Mouse (Mus musculus): ENCODE results near the gene Fam163a.
"Not testable (repeated sequence)": the region's sequence is repeated elsewhere in the genome, so short reads cannot be mapped to it uniquely, and the experiment has no call there.

Gene Fam163a

DNA sequence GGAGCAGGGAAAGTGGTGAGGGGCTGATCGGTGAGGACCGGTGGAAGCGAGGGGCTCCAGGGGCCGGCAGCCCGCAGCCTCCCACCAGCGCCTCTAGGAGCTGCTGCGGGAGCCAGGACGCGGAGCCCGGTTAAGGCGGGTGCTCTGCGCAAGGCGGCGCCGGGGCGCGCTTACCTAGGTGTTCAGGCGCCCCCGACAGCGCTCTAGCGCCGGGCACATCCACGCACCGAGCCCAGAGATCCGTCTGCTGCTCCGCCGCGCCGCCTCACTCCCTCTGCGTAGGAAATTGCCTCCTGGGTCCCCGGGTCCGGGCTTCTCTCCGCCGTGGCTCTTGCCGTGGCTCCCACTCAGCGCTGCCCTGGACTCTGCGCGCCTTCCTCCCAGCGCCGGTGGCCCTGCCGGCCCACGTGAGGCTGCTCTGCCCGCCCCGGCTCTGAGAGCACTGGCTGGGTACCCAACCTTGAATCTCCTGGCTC lies at the start of gene Fam163a:
Gene Fam163a, minus strand, starts transcription at position 371 of the 476 bp plus-strand sequence.
- peak; percentile 40 for DNase-seq

DNA sequence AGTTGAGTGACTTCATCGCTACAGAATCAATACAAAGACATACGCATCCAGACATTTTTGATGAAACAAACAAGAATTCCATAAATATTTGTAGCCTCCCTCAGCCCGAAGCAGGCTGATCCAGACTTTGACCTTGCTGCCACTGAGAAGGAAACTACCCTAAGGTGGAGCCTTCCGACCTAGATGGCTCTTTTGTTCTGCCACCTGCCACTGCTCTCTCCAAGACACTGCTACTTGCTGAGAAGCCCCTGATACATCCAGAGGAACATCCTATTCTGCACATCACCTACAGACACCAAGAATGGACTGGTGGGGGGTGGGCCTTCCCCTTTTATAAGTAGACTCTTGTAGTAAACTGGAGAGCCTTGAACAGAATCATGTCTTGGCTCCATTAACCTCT lies 46.3 kb upstream of the Fam163a start:
- not testable (repeated sequence) for DNase-seq

DNA sequence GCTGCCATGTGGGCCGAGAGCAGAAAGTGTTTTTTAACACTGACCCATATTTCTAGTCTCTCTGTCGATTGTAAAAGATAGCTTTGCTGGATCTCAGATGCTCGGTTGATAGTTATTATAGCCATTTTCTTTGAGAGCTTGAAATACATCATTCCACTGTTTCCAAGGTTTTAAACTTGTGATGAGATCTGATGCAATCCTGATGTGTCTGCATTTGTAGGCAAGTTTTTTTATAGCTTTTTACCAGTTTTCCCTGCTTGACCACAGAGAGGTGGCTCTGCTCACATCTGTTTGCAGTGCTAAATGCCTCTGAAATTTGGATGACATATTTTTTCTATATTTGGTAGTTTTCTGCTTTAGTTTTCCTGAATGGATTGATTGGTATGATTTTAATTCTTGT lies 43.1 kb upstream of the Fam163a start:
- no peak for DNase-seq

DNA sequence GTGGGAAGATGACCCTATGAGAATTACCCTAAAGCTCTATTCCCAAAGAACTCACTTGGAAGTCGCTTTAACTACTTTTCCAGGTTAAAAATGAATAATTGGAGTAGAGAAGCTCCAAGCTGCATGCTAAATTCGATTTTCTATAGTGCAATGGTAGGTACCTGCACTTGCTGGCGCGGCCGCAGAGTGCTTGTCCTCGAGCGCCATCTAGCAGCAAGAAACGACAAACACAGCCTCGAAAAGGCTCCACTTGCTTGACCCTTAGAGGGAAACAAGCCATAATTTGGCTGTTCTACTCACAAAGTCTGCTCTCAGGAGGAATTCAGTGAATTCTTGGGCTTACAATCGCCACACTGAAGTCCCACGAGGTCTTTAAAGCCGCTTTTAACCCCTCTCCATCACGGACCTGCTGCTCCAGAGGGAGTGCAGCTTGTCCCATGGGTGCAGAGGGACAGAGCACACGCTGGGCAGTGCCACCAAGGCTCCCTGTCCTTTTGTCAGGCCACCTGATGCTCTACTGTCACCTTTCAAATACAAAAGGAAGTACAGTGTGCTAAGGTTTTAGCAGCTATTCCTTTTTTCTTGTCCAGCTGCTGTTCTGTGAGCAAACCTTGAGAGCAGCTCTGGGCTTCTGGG lies 37.0 kb upstream of the Fam163a start:
- peak; percentile 71 for DNase-seq

DNA sequence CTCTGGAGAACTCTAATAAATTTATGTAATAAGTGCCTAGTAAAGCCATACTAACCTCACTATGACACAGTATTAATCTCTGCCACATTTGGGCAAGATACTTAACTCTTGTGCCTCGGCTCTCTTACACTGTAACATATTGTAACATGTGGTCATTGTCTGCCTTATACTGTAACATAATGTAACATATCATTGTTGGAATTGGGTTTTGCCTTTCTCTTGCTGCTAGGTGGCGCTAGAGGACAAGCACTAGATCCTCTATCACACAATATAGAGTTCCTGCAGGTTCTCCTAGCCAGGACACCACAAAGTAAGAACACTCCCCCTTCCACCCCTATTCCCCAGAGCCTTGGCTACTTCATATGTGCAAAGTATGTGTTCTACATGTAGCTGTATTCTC lies 36.2 kb upstream of the Fam163a start:
- DNase-seq, result peak; percentile 52

DNA sequence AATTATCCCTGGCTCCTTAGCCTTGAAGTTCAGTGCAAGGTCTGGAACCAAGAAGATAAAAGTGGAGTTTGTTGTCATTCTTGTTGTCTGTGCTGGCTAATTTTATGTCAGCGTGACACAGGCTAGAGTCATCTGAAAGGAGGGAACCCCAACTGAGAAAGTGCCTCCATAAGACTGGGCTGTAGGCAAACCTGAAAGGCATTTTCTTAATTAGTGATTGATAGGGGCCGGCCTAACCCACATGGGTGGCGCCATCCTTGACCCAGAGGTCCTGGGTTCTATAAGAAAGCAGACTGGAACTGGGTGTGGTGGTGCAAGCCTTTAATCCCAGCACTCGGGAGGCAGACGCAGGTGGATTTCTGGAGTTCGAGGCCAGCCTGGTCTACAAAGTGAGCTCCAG lies 26.3 kb upstream of the Fam163a start:
- no peak for DNase-seq

DNA sequence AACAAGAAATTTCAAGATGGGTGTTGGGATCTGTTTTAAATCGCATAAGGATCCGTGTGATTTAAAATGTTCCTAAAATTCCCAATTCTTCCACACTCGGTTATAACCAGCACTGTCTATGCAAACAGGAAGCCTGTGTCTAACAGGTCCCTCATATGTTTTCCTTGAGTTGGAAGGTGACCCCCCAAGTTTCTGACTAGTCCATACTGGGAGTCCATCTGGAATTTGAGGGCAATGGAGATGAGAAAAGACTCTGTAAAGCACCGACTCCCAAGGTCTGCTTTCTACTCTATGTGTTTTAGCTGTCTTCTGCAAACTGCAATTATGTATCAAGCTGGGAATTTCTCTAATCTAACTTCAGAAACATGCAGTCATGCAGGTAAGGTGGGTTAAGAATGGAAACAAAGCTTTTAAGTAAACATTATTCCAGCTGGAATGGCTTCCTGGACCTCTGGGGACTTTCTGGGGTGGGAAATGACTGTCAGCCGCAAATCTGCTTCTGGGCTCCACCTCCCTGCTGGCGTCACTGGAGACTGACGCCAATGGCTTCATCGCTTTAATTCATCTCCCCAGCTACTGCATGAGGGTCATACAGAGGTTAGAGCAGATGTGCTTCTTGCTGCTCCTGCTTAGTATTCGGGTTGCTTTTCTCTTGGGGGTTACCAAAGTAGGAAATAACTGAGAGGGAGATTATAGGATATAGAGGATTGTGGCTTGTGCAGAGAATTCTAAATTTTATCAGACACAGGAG lies 25.7 kb upstream of the Fam163a start:
- no peak for DNase-seq

DNA sequence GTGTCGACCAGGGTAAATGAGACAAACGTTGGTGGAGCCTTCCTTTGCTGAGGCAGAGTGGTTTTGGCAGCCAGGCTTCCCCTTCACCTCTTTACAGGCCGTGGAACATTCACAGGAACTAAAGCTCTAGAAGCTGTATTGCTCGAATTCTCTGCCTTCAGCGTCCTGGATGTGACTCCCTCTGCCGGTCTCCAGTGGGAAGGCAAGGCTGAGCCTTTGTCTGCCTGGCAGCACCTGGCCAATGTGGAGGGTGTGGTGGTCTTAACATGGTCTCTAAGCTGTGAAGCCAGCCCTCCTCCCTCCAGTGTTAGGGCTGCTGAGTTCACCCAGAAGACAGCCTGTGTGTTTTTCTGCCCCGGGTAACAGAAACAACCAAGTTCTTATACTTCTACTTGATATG lies 24.6 kb upstream of the Fam163a start:
- DNase-seq, result peak; percentile 34

DNA sequence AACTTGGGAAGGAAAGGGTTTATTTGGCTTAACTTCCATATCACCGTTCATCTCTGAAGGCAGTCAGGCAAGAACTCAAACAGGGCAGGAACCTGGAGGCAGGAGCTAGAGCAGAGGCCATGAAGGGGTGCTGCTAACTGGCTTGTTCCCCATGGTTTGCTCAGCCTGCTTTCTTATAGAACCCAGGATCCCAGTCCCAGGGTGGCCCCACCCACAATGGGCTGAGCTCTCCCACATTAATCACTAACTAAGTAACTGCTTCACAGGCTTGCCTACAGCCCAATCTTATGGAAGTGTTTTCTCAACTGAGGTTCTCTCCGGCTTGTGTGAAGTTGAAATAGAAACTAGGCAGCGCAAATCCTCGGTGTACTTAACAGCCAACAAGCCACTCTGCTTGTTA lies 23.9 kb upstream of the Fam163a start:
- no peak for DNase-seq

DNA sequence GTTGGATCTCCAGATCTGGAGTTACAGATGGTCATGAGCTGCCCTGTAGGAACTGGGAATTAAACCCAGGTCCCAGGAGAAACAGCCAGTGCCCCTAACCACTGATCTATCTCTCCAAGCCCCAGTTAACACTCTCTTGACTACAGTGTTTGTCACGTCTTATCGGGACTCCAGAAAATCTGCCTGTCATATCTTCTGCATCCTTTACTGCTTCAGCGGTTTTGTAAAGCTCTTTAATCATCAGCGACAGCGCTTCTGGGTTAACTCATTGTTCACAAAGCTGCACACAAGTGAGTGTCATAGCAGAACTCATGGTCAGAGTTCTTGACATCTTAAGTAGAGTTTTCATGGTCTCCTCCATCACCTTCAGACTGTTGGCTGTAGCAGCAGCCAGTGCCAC lies 22.1 kb upstream of the Fam163a start:
- no peak for DNase-seq

DNA sequence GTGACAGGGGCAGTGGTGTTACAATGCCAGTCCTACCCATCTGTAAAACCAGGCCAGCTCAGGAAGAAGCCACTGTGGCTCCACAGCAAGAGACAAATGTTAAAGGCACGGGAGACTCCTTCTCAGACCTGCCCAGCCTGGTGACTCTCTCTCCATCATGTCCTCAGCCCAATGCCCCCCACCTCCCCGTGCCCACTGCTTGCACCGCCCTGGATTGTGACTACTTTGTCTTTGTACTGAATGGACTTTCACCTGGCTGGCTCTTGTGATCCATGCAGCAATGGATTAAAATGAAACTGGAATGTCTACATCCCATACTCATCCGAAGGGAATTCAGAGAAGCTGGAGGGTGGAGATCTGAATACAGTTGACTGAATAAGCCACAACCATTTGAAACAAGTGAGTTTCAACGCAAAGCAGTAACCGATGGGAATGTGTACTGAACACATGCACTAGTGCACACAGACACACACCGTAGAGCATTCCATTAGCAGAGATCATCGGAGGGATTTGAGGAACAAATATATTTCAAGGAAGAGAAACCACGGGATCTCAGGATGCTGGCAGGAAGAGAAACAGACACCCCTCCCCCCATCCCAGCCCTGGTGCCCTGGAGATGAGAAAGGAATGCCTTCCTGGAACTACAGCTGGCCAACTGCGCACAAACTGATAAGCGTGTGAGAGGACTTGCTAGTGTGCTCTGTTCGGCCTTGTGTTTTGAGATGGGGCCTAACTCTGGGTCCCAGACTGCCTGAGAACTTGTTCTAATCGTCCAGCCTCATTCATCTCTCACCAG lies 17.6 kb upstream of the Fam163a start:
- no peak for DNase-seq

DNA sequence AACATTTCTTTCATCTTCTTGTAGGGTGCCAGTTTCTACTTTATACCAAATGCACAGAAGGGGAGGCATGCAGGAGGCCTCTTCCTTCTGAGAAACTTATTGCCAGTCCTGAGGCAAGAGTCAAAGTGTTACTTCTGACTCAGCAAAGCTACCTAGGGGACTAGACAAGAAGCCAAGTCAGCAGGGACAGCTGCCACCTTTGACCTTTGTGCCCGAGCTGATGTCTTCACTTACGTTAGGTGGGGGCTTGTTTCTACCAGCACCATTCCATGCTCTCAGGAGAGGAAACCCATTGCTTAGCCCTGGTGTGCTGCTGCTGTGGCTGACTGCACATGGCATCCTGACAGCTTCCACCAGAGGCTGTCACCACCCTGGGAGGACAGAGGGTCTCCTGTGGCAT lies 16.5 kb upstream of the Fam163a start:
- DNase-seq, result no peak

DNA sequence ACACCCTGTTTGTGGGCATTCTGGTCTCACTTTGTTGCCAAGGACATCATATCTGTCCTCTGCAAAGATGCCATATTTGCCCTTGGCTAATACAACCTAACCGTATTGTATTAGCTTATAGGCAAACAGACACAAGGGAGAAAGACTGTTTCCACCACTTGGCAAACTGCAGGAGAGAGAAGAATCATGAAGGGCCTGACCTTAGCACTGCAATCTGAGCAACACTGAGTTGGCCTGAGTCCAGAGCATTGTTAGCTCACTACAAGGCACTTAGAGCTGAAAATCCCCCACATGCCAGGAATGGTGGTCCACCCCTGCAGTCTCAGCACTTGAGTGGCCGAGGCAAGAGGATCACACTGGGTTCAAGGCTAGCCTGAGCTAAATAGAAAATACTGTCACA lies 13.7 kb upstream of the Fam163a start:
- no peak for DNase-seq

DNA sequence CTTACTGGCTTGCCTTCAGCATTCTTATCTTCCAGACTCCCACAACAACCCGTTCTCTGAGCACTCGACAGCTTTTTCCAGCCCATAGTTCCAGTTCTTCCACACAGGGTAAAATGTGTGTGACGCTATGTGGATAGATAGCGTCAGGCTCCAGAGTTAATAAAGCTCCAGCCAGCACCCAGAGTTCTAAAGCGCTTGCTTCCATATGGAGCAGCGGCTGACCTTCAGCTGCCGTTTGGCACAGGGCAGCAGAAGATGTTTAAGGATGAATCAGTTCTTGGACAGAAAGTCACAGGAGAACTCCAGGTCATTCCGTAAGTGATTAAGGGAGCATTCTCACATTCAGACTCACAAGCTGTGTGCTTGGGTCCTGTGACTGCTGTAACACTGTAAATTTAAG lies 13.1 kb upstream of the Fam163a start:
- no peak for DNase-seq

DNA sequence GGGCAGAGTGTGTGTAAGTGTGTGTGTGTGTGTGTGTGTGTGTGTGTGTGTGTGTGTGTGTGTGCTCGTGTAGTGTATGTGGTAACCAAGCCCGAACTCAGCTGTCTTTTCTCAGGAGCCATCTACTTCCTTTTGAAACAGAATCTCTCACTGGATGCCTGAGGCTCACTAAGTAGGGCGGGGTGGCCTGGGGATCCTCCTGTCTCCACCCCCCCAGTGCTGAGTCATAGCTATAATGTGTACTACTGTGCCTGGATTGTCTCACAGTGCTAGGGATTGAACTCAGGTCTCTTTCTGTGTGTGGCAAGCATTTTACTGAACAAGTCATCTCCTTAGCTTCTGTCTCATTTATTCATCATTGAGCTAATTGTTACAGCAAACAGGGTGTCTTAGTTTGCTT lies 12.6 kb upstream of the Fam163a start:
- DNase-seq, result no peak

DNA sequence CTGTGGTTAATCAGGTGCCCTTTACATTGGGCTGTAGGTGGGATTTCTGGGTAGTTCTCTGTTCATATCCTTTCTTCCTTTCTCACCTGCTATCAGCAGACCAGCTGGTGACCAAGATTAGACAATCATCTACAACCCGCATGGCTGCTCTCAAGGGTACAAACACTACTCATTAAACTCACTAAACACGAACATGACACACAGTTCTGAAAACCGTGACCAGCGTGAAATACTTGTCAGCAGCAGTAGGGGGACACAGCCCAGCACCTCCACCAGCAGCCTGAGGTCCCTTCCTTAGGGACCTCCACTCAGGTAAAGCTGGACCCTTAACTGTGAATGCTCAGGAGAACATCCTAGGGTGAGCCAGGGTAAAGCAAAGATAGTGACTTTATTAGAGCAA lies 11.4 kb upstream of the Fam163a start:
- DNase-seq, result no peak

DNA sequence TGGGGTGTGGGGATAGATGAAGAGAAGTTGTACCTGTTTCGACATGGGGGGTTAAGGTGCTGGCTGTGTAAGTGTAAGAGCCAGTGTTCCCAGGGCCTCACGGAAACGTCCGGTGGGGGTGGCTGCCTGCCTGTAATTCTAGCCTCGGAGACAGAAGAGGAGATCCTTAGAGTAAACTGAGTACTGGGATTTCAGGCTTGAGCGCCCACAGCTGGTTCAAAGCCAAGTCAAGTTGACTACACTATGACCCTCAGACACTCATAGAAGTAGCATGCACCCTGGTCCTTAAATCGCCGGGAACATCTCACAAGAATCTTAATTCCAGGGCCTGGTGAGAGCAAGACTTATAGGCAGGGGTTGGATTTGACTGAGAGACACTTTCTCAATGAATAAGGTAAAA lies 9.8 kb upstream of the Fam163a start:
- no peak for DNase-seq

DNA sequence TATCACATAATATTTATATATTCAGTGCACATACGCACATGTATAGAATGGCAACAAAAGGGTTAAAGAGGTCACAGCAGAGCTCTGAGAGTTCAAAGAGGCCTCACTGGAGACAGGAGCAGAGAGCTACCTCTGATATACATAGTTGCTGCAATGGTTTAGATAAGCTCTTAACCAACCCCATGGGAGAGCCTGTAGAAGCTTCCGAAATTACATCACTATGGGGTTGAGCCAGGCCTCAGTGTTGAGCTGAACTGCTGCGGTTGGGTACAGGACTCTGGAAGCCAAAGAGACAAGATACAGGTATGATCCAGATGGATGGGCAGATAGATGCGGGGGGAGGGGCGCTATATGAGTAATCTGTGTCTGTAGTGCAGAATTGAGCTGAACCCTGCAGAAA lies 8.1 kb upstream of the Fam163a start:
- DNase-seq, result no peak

DNA sequence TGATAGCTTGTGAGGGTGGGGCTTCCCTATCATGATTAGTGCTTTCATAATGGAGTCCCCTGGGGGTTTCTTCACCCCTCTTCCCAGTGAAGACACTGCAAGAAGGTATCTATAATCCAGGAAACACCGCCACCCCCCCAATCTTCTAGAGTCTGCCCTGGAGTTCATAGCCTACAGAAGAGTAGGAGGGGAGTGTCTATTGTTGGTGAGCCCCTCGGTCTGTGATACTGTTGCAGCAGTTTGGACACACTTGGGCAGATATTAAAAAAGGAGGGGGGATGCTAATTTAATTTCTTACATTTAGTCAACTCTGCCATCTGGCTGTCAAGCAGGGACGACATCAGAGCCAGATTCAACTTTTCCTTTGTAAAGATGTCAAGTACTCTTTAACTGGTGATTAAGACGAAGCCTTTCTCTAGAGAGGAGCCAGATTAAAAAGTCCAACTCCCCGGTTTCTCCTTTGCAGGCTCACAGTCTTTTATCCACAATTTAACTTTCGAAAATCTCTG lies 7.0 kb upstream of the Fam163a start:
- DNase-seq, result no peak

DNA sequence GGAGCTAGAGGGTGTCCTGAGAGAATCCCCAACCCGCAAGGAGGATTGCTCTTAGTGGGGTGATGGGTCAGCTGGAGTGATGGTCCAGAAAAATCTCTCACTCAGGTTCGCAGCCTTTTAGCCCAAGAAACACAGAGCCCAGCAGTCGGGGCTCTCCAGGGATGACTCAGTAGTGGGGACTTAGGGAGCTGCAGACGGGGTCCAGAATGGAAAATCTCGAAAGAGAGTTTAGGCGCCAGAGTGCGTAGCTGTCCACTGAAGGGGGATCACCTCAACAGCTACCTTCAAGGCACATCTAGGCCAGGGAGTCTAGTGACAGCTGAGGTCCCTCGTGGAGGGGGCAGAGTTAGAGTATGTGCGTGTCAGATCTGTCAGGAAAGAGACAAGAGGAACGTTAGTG lies 338 bp upstream of the Fam163a start:
- no peak for DNase-seq

DNA sequence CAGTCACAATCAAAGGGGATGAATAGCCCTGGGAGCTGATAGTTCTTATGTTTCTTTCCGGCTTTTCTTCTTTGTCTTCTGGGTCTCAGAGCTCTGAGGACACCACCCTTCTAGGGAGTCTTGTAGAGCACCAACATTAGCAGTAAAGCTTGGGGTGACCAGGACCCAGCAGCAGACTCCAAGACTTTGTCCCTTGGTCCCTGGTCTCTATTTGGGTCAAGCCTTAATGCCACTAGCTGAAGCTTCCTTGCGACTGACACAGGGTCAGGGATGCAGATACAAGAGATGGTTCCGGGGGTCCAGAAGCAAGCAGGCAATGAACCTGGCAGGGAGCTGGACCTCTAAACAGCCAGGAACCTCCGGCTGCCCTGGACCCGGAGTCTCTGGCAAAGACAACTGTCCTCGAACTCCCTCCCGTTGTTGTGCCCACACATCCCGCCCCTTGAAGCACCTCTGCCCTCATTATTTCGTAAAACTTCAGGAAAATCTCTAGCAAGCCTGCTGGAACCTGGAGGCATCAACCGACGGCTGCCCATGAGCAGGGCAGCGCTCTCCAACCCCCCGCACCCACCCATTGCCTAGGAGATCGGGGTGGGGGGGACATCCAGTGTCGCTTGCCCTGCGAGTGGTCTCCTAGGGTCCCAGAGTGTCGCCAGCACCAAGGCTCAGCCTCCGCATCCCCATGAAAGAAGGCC lies 718 bp downstream of the Fam163a start:
- DNase-seq, result no peak

DNA sequence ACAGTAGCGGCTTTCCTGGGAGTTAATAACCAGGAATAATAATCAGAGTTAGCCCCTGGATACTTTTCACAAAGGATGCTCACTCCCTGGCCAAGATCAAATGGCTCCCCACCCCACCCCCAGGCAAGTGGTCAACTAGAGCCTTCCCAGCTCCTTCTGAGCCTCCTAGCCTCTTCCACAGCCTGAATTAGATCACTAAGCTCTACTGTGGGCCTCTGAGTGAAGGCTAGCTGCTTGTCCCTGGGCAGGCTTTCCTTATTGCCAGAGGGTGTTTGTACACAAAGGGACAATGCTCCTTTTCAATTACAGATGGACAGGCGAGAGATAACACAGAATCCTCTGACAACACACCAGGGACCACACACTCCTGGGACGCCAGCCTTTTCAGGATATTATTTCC lies 2.2 kb downstream of the Fam163a start:
- no peak for DNase-seq

DNA sequence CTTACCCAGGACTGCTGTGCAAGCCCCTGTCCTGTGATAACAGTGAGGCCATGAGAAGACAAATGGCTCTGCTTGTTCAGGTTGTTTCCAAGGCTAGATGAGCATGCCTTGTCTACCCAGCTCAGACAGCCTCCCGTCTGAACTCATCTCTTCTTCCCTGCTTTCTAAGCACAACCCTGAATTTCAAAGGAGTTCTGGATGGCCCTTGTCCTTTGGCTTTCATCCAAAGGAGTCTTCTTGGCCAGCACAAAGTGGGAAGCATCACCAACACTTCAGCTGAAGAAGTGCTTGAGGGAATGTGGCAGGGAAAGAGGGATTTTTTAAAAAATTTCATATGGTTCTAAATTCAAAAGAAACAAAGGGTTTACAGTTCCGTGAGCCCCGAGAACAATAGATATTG lies 3.8 kb downstream of the Fam163a start:
- no peak for DNase-seq

Data from right cerebral cortex, postnatal 4 days (tissue).